Comparison of ENCODE assay signal across 33 mouse cellular contexts in genomic region chr16:45079322-45079721, GRCm38 (mm10). TPM values are rescaled to one million over a fixed set of nuclear protein-coding genes. Genes with fewer than 3 reads are reported as not detected.
DNase-seq lines count a peak whose midpoint lies in the region; ATAC-seq and TF ChIP-seq lines count a peak whose summit lies in the region.
"Had no signal": no experiment of that assay in that cellular context is flagged by ENCODE, and none has a peak within 500 bp of the region (broad histone marks: within the 10 kb centered on the region; RNA-seq: fewer than 3 reads in every experiment).

No protein-coding gene starts in this region.

- no peaks in the 10 kb centered on the region for H3K9me3 ChIP-seq in heart, postnatal 0 days (replicated peaks; ENCODE audit: control insufficient read depth, low read length)
- no peaks in the 10 kb centered on the region for H3K9me3 ChIP-seq in midbrain, embryonic 15.5 days
- no peaks in the 10 kb centered on the region for H3K9me3 ChIP-seq in midbrain, embryonic 13.5 days
- H3K9me3 ChIP-seq: embryonic facial prominence, embryonic 12.5 days; hindbrain, embryonic 12.5 days; intestine, embryonic 15.5 days; limb, embryonic 10.5 days; limb, embryonic 15.5 days; midbrain, embryonic 10.5 days; neural tube, embryonic 12.5 days had no signal

- H3K4me1 ChIP-seq in heart, postnatal 0 days (ENCODE audit: control insufficient read depth, insufficient read depth), result peaks cover 16% of the 10 kb centered on the region
- no peaks in the 10 kb centered on the region for H3K4me1 ChIP-seq in midbrain, embryonic 15.5 days
- no peaks in the 10 kb centered on the region for H3K4me1 ChIP-seq in midbrain, embryonic 13.5 days (replicated peaks)
- H3K4me1 ChIP-seq: embryonic facial prominence, embryonic 12.5 days; hindbrain, embryonic 12.5 days; intestine, embryonic 15.5 days; limb, embryonic 10.5 days; limb, embryonic 15.5 days; midbrain, embryonic 10.5 days; neural tube, embryonic 12.5 days had no signal

- intact Hi-C loops in heart, postnatal 10 days (cut with DNase I), result no loop called here

- no peak overlapping the region for H3K27ac ChIP-seq in heart, postnatal 0 days (ENCODE audit: low read depth)
- no peak overlapping the region for H3K27ac ChIP-seq in midbrain, embryonic 15.5 days
- H3K27ac ChIP-seq in midbrain, embryonic 13.5 days, result no peak overlapping the region
- H3K27ac ChIP-seq: embryonic facial prominence, embryonic 12.5 days; hindbrain, embryonic 12.5 days; hindbrain, postnatal 0 days; intestine, embryonic 15.5 days; layer of hippocampus, adult 2 months; limb, embryonic 10.5 days; limb, embryonic 15.5 days; liver, embryonic 14.5 days; midbrain, embryonic 10.5 days; neural tube, embryonic 12.5 days had no signal

- no peak overlapping the region for H3K4me2 ChIP-seq in heart, postnatal 0 days (ENCODE audit: low read depth, low read length)
- no peak overlapping the region for H3K4me2 ChIP-seq in midbrain, embryonic 15.5 days
- no peak overlapping the region for H3K4me2 ChIP-seq in midbrain, embryonic 13.5 days (replicated peaks)
- H3K4me2 ChIP-seq: embryonic facial prominence, embryonic 12.5 days; hindbrain, embryonic 12.5 days; intestine, embryonic 15.5 days; limb, embryonic 15.5 days; neural tube, embryonic 12.5 days had no signal

- H3K36me3 ChIP-seq in heart, postnatal 0 days (replicated peaks; ENCODE audit: control insufficient read depth, insufficient read depth, low read length), result no peaks in the 10 kb centered on the region
- H3K36me3 ChIP-seq in midbrain, embryonic 15.5 days (replicated peaks), result no peaks in the 10 kb centered on the region
- H3K36me3 ChIP-seq in midbrain, embryonic 13.5 days, result no peaks in the 10 kb centered on the region
- H3K36me3 ChIP-seq: embryonic facial prominence, embryonic 12.5 days; hindbrain, embryonic 12.5 days; intestine, embryonic 15.5 days; limb, embryonic 10.5 days; limb, embryonic 15.5 days; midbrain, embryonic 10.5 days; neural tube, embryonic 12.5 days had no signal

- no peak overlapping the region for H3K4me3 ChIP-seq in heart, postnatal 0 days (ENCODE audit: low read depth, low read length)
- H3K4me3 ChIP-seq in midbrain, embryonic 15.5 days, result no peak overlapping the region
- no peak overlapping the region for H3K4me3 ChIP-seq in midbrain, embryonic 13.5 days (replicated peaks)
- H3K4me3 ChIP-seq: embryonic facial prominence, embryonic 12.5 days; erythroblast, embryonic 14.5 days; hindbrain, embryonic 12.5 days; intestine, embryonic 15.5 days; layer of hippocampus, adult 2 months; limb, embryonic 10.5 days; limb, embryonic 15.5 days; midbrain, embryonic 10.5 days; myocyte; neural tube, embryonic 12.5 days had no signal

- no peaks in the 10 kb centered on the region for H3K27me3 ChIP-seq in heart, postnatal 0 days (ENCODE audit: control insufficient read depth, insufficient read depth, low read length)
- no peaks in the 10 kb centered on the region for H3K27me3 ChIP-seq in midbrain, embryonic 15.5 days (replicated peaks)
- no peaks in the 10 kb centered on the region for H3K27me3 ChIP-seq in midbrain, embryonic 13.5 days
- H3K27me3 ChIP-seq: embryonic facial prominence, embryonic 12.5 days; hindbrain, embryonic 12.5 days; intestine, embryonic 15.5 days; limb, embryonic 15.5 days; neural tube, embryonic 12.5 days had no signal

- no peak overlapping the region for H3K9ac ChIP-seq in heart, postnatal 0 days (replicated peaks; ENCODE audit: low read depth, low read length)
- H3K9ac ChIP-seq in midbrain, embryonic 15.5 days, result no peak overlapping the region
- H3K9ac ChIP-seq in midbrain, embryonic 13.5 days (replicated peaks), result no peak overlapping the region
- H3K9ac ChIP-seq: embryonic facial prominence, embryonic 12.5 days; hindbrain, embryonic 12.5 days; intestine, embryonic 15.5 days; limb, embryonic 15.5 days; liver, embryonic 14.5 days; neural tube, embryonic 12.5 days had no signal

- ATAC-seq in heart, postnatal 0 days (ENCODE audit: insufficient read depth, low read depth), result peak; percentile 82
- 0 out of 2 replicates have a peak, but pooled peaks have one; percentile 50 for ATAC-seq in midbrain, embryonic 15.5 days (replicated peaks)
- ATAC-seq in midbrain, embryonic 13.5 days, result no peak
- ATAC-seq: activated CD4-positive, CD25-positive, alpha-beta regulatory T cell, adult 4 months; CD4-positive, CD25-positive, alpha-beta regulatory T cell, adult 4 months; forebrain, embryonic 16.5 days; hindbrain, postnatal 0 days; intestine, embryonic 15.5 days had no signal

- TF ChIP-seq EP300 in heart, postnatal 0 days (IDR thresholded peaks at IDR 0.05; ENCODE audit: low read depth), result no peak

- 12% methylated on average over 2 of the region's 2 CpGs for WGBS in heart, postnatal 0 days
- WGBS in midbrain, embryonic 15.5 days, result 66% methylated on average over 2 of the region's 2 CpGs
- WGBS in midbrain, embryonic 13.5 days, result 71% methylated on average over 2 of the region's 2 CpGs

- TF ChIP-seq CTCF in heart, postnatal 0 days (IDR thresholded peaks at IDR 0.05; ENCODE audit: low read depth), result no peak

- peak; percentile 51 for DNase-seq in heart, postnatal 0 days (ENCODE audit: low spot score)
- no peak for DNase-seq in heart, postnatal 10 days
- peak; percentile 25 for DNase-seq in kidney, postnatal 14 days
- DNase-seq in kidney, adult 11 months, result no peak
- no peak for DNase-seq in adrenal gland, adult (ENCODE audit: inconsistent age in 2 of 2, low spot score in 1 of 2)
- DNase-seq in frontal cortex, postnatal 36 days (ENCODE audit: low spot score in 2 of 2), result no peak
- DNase-seq: adrenal gland, postnatal 10 days; cerebellum, adult 11 months; cerebellum, adult 9-10 months; cerebellum, postnatal 36 days; heart, postnatal 36 days; layer of hippocampus, postnatal 36 days; lung, postnatal 10 days; right cerebral cortex, adult 18-20 months; spleen, adult 18-20 months; thymus, postnatal 14 days had no signal

RNA-seq across cellular contexts. Expression of gene Ccdc80, which starts 13.9 kb away (rescaled TPM):
- 61.4 and 70.2 TPM in 2 replicates for total RNA-seq in heart, postnatal 0 days (2014; rRNA removed; ENCODE audit: low replicate concordance)
- 75.3 and 75.8 TPM in 2 replicates for polyA plus RNA-seq in heart, postnatal 0 days (2015; fragmentation: Nextera tagmentation; extraction: Ambion mirVana)
- 100 to 1,000 TPM; 123 to 128 TPM for total RNA-seq in heart, postnatal 10 days (2021)
- 7.0 and 7.8 TPM in 2 replicates for polyA plus RNA-seq in midbrain, embryonic 15.5 days (2015; fragmentation: Nextera tagmentation; extraction: Ambion mirVana)
- polyA plus RNA-seq in midbrain, embryonic 13.5 days (2015; fragmentation: Nextera tagmentation; extraction: Ambion mirVana), result 4.4 and 5.1 TPM in 2 replicates

Comparison
In these comparisons a context has a peak if more than half of its experiments do, and no peak if none do; other contexts are left out.
1. DNase-seq: peak in heart, postnatal 0 days (single experiment) and kidney, postnatal 14 days (single experiment); none in heart, postnatal 10 days (0 of 2), kidney, adult 11 months (single experiment), adrenal gland, adult (0 of 2) and frontal cortex, postnatal 36 days (0 of 2).